Mouse (Mus musculus) MEL (cell line): ENCODE data around the gene Olfr781.
"Not testable (repeated sequence)": the region's sequence is repeated elsewhere in the genome, so short reads cannot be mapped to it uniquely, and the experiment has no call there.

Experiments
- CTCF ChIP-seq, 3 experiments: IDR thresholded peaks in 2 of 3; conservative IDR thresholded peaks in 1 of 3; 2 replicates each; pipeline ENCODE4 v1.5.1; 2011 to 2012; ENCODE audit warnings: low read length in 3 of 3, low read depth in 2 of 3, mild to moderate bottlenecking in 2 of 3, improper control_type of control experiment in 1 of 3, inconsistent platforms in 1 of 3, mixed read lengths in 1 of 3, moderate library complexity in 1 of 3; ENCODE audit not compliant: control insufficient read depth in 1 of 3, insufficient read depth in 1 of 3, poor library complexity in 1 of 3, severe bottlenecking in 1 of 3
- HCFC1 ChIP-seq: IDR thresholded peaks from 2 replicates; pipeline ENCODE4 v1.6.1; 2012; ENCODE audit warnings: low read depth, mild to moderate bottlenecking, inconsistent platforms, low read length, improper control_type of control experiment, moderate library complexity
- MAFK ChIP-seq: IDR thresholded peaks from 2 replicates; pipeline ENCODE4 v1.6.1; 2011; ENCODE audit warnings: low read depth, mild to moderate bottlenecking, low read length, improper control_type of control experiment, borderline replicate concordance
- POLR2A ChIP-seq, 2 experiments: IDR thresholded peaks; 2 replicates each; pipeline ENCODE4 v1.6.1; 2011 to 2012; ENCODE audit warnings: low read length in 2 of 2, mild to moderate bottlenecking in 2 of 2, control low read depth in 1 of 2, improper control_type of control experiment in 1 of 2, low read depth in 1 of 2, moderate library complexity in 1 of 2; ENCODE audit not compliant: control insufficient read depth in 1 of 2, insufficient read depth in 1 of 2, poor library complexity in 1 of 2
- POLR2AphosphoS2 ChIP-seq: IDR thresholded peaks from 2 replicates; pipeline ENCODE4 v1.6.1; 2011; ENCODE audit warnings: low read length, improper control_type of control experiment

DNA sequence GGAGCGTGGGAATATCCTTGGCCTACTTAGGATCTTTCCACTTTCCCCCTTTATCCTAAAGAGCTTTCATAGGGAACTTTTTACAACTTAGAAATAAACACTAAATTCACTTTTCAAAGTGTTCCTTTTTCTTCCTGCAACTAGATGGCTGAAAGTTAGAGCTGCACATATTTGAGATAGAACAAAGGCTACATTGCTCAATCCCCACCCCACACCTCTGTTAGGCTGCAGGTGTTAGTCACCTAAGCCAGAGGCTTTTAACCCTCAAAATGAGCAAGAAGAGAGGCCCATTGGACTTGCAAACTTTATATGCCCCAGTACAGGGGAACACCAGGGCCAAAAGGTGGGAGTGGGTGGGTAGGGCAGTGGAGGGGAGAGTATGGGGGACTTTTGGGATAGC, 15.1 kb upstream of the Olfr781 start:
- TF ChIP-seq CTCF (IDR thresholded peaks at IDR 0.05 in 2 of 3, conservative IDR thresholded peaks at IDR 0.05 in 1 of 3; ENCODE audit: control insufficient read depth in 1 of 3, insufficient read depth in 1 of 3, low read depth in 2 of 3, low read length in 3 of 3, poor library complexity in 1 of 3, severe bottlenecking in 1 of 3); HCFC1; MAFK; POLR2A (IDR thresholded peaks at IDR 0.05; ENCODE audit: control insufficient read depth in 1 of 2, insufficient read depth in 1 of 2, low read depth in 1 of 2, low read length in 2 of 2, poor library complexity in 1 of 2); POLR2AphosphoS2: not testable (repeated sequence)
